ENCODE assay signal across 18 mouse cellular contexts in the genomic region with DNA sequence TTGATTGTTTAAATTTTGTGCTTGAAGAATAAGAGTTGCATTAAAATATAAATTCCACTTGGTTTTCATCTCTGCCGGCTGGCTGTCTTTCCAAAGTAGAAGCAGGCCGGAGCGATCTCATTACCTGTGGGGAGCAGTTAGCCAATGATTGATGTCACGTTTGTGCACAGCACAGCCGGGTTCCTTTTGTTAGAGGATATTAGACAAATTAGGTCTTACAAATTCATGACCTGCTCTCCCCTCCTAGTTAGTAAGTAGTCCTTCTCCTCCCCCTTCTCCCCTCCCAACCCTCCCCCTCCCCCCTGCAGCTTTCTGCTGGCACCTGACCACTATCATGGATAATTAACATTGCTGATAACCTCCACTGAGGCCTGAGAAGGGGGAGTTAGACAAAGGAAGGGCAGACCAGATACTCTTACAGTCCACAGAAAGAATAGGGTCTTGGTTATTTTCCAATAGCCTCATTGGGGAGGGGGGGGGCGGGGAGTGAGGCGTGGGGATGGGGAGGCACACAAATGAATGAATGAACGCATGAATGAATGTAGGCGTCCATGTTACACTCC.
DNase-seq lines count a peak whose midpoint lies in the region; ATAC-seq and TF ChIP-seq lines count a peak whose summit lies in the region.
"Had no signal": no experiment of that assay in that cellular context is flagged by ENCODE, and none has a peak within 500 bp of the region (broad histone marks: within the 10 kb centered on the region; RNA-seq: fewer than 3 reads in every experiment).

No protein-coding gene starts in this region.

- H3K36me3 ChIP-seq in hindbrain, embryonic 10.5 days, result no peaks in the 10 kb centered on the region
- no peaks in the 10 kb centered on the region for H3K36me3 ChIP-seq in hindbrain, postnatal 0 days (ENCODE audit: insufficient read depth, low read length)
- H3K36me3 ChIP-seq in forebrain, embryonic 13.5 days (ENCODE audit: poor library complexity, severe bottlenecking), result no peaks in the 10 kb centered on the region
- no peaks in the 10 kb centered on the region for H3K36me3 ChIP-seq in hindbrain, embryonic 14.5 days (replicated peaks; ENCODE audit: control insufficient read depth, insufficient read depth)
- no peaks in the 10 kb centered on the region for H3K36me3 ChIP-seq in neural tube, embryonic 13.5 days
- H3K36me3 ChIP-seq: heart, embryonic 15.5 days; liver, embryonic 15.5 days had no signal

- 58% methylated on average over 9 of the region's 9 CpGs for WGBS in hindbrain, embryonic 10.5 days
- WGBS in hindbrain, postnatal 0 days, result 34% methylated on average over 9 of the region's 9 CpGs
- WGBS in forebrain, embryonic 13.5 days, result 16% methylated on average over 9 of the region's 9 CpGs
- 20% methylated on average over 9 of the region's 9 CpGs for WGBS in hindbrain, embryonic 14.5 days
- WGBS in neural tube, embryonic 13.5 days, result 38% methylated on average over 9 of the region's 9 CpGs

- no peaks in the 10 kb centered on the region for H3K9me3 ChIP-seq in hindbrain, embryonic 10.5 days
- no peaks in the 10 kb centered on the region for H3K9me3 ChIP-seq in hindbrain, postnatal 0 days (ENCODE audit: low read length)
- H3K9me3 ChIP-seq in forebrain, embryonic 13.5 days (replicated peaks), result no peaks in the 10 kb centered on the region
- H3K9me3 ChIP-seq in hindbrain, embryonic 14.5 days (ENCODE audit: control insufficient read depth, low read length), result no peaks in the 10 kb centered on the region
- no peaks in the 10 kb centered on the region for H3K9me3 ChIP-seq in neural tube, embryonic 13.5 days
- H3K9me3 ChIP-seq: heart, embryonic 15.5 days; liver, embryonic 15.5 days had no signal

- DNase-seq in hindbrain, embryonic 10.5 days (ENCODE audit: low spot score), result peak; percentile 12
- DNase-seq in hindbrain, postnatal 0 days (ENCODE audit: low spot score), result no peak
- DNase-seq in hindbrain, embryonic 14.5 days (ENCODE audit: low spot score), result no peak
- no peak for DNase-seq in cerebellum, postnatal 14 days
- DNase-seq: adrenal gland, postnatal 36 days; cerebellum, adult 8-10 months; gastrocnemius, postnatal 14 days; heart, adult 2 months; kidney, adult 18-20 months; kidney, postnatal 14 days; thymus, postnatal 4 days had no signal

- no peak overlapping the region for H3K4me2 ChIP-seq in hindbrain, postnatal 0 days (ENCODE audit: low read depth, low read length)
- H3K4me2 ChIP-seq in forebrain, embryonic 13.5 days, result no peak overlapping the region
- no peak overlapping the region for H3K4me2 ChIP-seq in hindbrain, embryonic 14.5 days (replicated peaks)
- no peak overlapping the region for H3K4me2 ChIP-seq in neural tube, embryonic 13.5 days
- H3K4me2 ChIP-seq: heart, embryonic 15.5 days; liver, embryonic 15.5 days had no signal

- 0 out of 2 replicates have a peak overlapping the region, but pooled peaks have one; percentile 8 for H3K27ac ChIP-seq in hindbrain, embryonic 10.5 days
- no peak overlapping the region for H3K27ac ChIP-seq in hindbrain, postnatal 0 days
- no peak overlapping the region for H3K27ac ChIP-seq in forebrain, embryonic 13.5 days
- no peak overlapping the region for H3K27ac ChIP-seq in hindbrain, embryonic 14.5 days
- H3K27ac ChIP-seq in neural tube, embryonic 13.5 days (replicated peaks), result no peak overlapping the region; the same call in 1 of the 2 replicates
- H3K27ac ChIP-seq: heart, adult 2 months; heart, embryonic 15.5 days; liver, embryonic 15.5 days had no signal

- H3K4me1 ChIP-seq in hindbrain, embryonic 10.5 days (replicated peaks), result peaks cover 15% of the 10 kb centered on the region
- no peaks in the 10 kb centered on the region for H3K4me1 ChIP-seq in hindbrain, postnatal 0 days (ENCODE audit: insufficient read depth, low read length)
- H3K4me1 ChIP-seq in forebrain, embryonic 13.5 days, result peaks cover 15% of the 10 kb centered on the region
- H3K4me1 ChIP-seq in hindbrain, embryonic 14.5 days (replicated peaks; ENCODE audit: control insufficient read depth, insufficient read depth, low read length), result peaks cover 5% of the 10 kb centered on the region; the same call in 1 of the 2 replicates
- H3K4me1 ChIP-seq in neural tube, embryonic 13.5 days (replicated peaks), result peaks cover 9% of the 10 kb centered on the region
- H3K4me1 ChIP-seq: heart, embryonic 15.5 days; liver, embryonic 15.5 days had no signal

- TF ChIP-seq CTCF in hindbrain, postnatal 0 days (IDR thresholded peaks at IDR 0.05; ENCODE audit: low read depth), result no peak

- no peaks in the 10 kb centered on the region for H3K27me3 ChIP-seq in hindbrain, embryonic 10.5 days (ENCODE audit: insufficient read depth, poor library complexity, severe bottlenecking)
- H3K27me3 ChIP-seq in hindbrain, postnatal 0 days (ENCODE audit: insufficient read depth, low read length), result no peaks in the 10 kb centered on the region
- no peaks in the 10 kb centered on the region for H3K27me3 ChIP-seq in forebrain, embryonic 13.5 days
- H3K27me3 ChIP-seq in hindbrain, embryonic 14.5 days (ENCODE audit: control insufficient read depth, insufficient read depth, low read length), result no peaks in the 10 kb centered on the region
- no peaks in the 10 kb centered on the region for H3K27me3 ChIP-seq in neural tube, embryonic 13.5 days
- H3K27me3 ChIP-seq: heart, embryonic 15.5 days; liver, embryonic 15.5 days had no signal

- no peak overlapping the region for H3K9ac ChIP-seq in hindbrain, postnatal 0 days (replicated peaks; ENCODE audit: low read length)
- H3K9ac ChIP-seq in forebrain, embryonic 13.5 days, result no peak overlapping the region
- H3K9ac ChIP-seq in hindbrain, embryonic 14.5 days, result no peak overlapping the region
- H3K9ac ChIP-seq in neural tube, embryonic 13.5 days, result no peak overlapping the region
- H3K9ac ChIP-seq: heart, embryonic 15.5 days; liver, embryonic 15.5 days had no signal

- no peak for ATAC-seq in hindbrain, postnatal 0 days
- 0 out of 2 replicates have a peak, but pooled peaks have one; percentile 21 for ATAC-seq in forebrain, embryonic 13.5 days
- ATAC-seq in hindbrain, embryonic 14.5 days (ENCODE audit: low FRiP score), result peak; percentile 24; the same call in 1 of the 2 replicates
- ATAC-seq in neural tube, embryonic 13.5 days (ENCODE audit: low read depth), result peak; percentile 56; the same call in 1 of the 2 replicates
- no peak for ATAC-seq in megakaryocyte-erythroid progenitor cell, adult 5-6 weeks (replicated peaks; ENCODE audit: low FRiP score, low TSS enrichment, poor library complexity, severe bottlenecking)
- ATAC-seq: lung, postnatal 0 days; Patski had no signal

- no peak overlapping the region for H3K4me3 ChIP-seq in hindbrain, embryonic 10.5 days
- no peak overlapping the region for H3K4me3 ChIP-seq in hindbrain, postnatal 0 days (ENCODE audit: low read length)
- H3K4me3 ChIP-seq in forebrain, embryonic 13.5 days, result no peak overlapping the region
- no peak overlapping the region for H3K4me3 ChIP-seq in hindbrain, embryonic 14.5 days (replicated peaks; ENCODE audit: low read length)
- H3K4me3 ChIP-seq in neural tube, embryonic 13.5 days, result no peak overlapping the region
- H3K4me3 ChIP-seq: heart, adult 2 months; heart, embryonic 15.5 days; liver, embryonic 15.5 days had no signal

Comparison
In these comparisons a context has a peak if more than half of its experiments do, and no peak if none do; other contexts are left out.
1. ATAC-seq: peak in forebrain, embryonic 13.5 days (single experiment), hindbrain, embryonic 14.5 days (single experiment) and neural tube, embryonic 13.5 days (single experiment); none in hindbrain, postnatal 0 days (single experiment) and megakaryocyte-erythroid progenitor cell, adult 5-6 weeks (single experiment).